Comparison of ENCODE assay signal across 23 mouse cellular contexts in the genomic region with DNA sequence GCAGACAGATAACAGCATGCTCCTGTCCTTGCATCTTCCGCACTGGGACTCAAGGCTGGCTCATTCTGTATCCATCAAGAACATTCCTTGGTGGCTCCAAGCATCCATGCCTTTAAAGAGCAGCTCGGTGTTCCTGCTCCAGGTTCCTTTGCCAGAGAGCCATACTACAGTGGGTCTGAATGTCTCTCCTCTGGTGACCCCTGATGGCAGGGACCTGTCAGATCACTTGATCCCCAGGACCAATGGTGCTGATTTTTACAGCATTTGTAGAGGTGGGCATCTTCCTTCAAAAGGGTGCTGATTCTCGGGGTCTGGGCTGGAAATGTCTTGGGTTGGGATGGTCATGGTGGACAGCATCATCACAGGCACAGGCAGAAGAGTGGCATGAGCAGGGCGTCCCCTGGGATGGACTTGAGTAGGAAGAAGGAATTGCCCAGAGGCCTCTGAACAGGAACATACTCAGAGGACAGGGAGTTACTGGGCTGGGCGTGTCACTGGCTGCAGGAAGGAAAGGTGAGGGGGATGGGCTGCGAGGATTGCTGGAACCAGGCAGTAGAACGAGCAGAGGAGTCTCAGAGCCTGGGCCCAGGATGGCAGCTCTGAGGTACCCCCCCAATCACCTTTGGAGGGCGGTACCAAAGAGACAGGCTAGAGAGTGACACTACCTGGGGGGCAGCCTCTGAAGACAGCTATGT. TPM values are rescaled to one million over a fixed set of nuclear protein-coding genes. Genes with fewer than 3 reads are reported as not detected.
DNase-seq lines count a peak whose midpoint lies in the region; ATAC-seq and TF ChIP-seq lines count a peak whose summit lies in the region.
"Had no signal": no experiment of that assay in that cellular context is flagged by ENCODE, and none has a peak within 500 bp of the region (broad histone marks: within the 10 kb centered on the region; RNA-seq: fewer than 3 reads in every experiment).

No protein-coding gene starts in this region.

- H3K4me1 ChIP-seq in heart, embryonic 11.5 days (ENCODE audit: control insufficient read depth, insufficient read depth, low read length), result no peaks in the 10 kb centered on the region
- 0 out of 2 replicates have a peak, but pooled peaks cover 3% of the 10 kb centered on the region for H3K4me1 ChIP-seq in lung, postnatal 0 days (ENCODE audit: insufficient read depth, low read depth, low read length)
- no peaks in the 10 kb centered on the region for H3K4me1 ChIP-seq in CH12.LX (ENCODE audit: control insufficient read depth in 1 of 2, insufficient read depth in 2 of 2)
- peaks cover 13% of the 10 kb centered on the region for H3K4me1 ChIP-seq in intestine, embryonic 15.5 days (replicated peaks)
- H3K4me1 ChIP-seq: liver, embryonic 15.5 days had no signal

- no peak for ATAC-seq in heart, embryonic 11.5 days (replicated peaks; ENCODE audit: insufficient number of reproducible peaks, low FRiP score, low TSS enrichment)
- ATAC-seq in lung, postnatal 0 days, result no peak
- peak; percentile 29; the same call in 1 of the 2 replicates for ATAC-seq in intestine, embryonic 15.5 days
- ATAC-seq: forebrain, embryonic 14.5 days; midbrain, embryonic 16.5 days had no signal

- WGBS in heart, embryonic 11.5 days (ENCODE audit: insufficient replicate concordance), result 43% methylated on average over 8 of the region's 8 CpGs
- 46% methylated on average over 8 of the region's 8 CpGs for WGBS in lung, postnatal 0 days
- WGBS in intestine, embryonic 15.5 days, result 53% methylated on average over 8 of the region's 8 CpGs

- no peak for TF ChIP-seq EP300 in lung, postnatal 0 days (IDR thresholded peaks at IDR 0.05)
- no peak for TF ChIP-seq EP300 in CH12.LX (IDR thresholded peaks at IDR 0.05; ENCODE audit: low read length)

- dilution Hi-C loops in CH12.LX (cut with MboI; ENCODE audit: extremely low pct_ligation_motif_present, extremely low pct_unique_long_range_greater_than_20kb, low sequenced_read_pairs), result no loop called here

- no peaks in the 10 kb centered on the region for H3K36me3 ChIP-seq in heart, embryonic 11.5 days (ENCODE audit: control insufficient read depth, insufficient read depth, low read length)
- H3K36me3 ChIP-seq in lung, postnatal 0 days (ENCODE audit: insufficient read depth, low read length), result no peaks in the 10 kb centered on the region
- H3K36me3 ChIP-seq in CH12.LX (replicated peaks in 1 of 2; ENCODE audit: control insufficient read depth in 1 of 2, insufficient read depth in 1 of 2, low read length in 1 of 2), result no peaks in the 10 kb centered on the region
- no peaks in the 10 kb centered on the region for H3K36me3 ChIP-seq in intestine, embryonic 15.5 days
- H3K36me3 ChIP-seq: hindbrain, embryonic 13.5 days; limb, embryonic 13.5 days; liver, embryonic 15.5 days; neural tube, embryonic 12.5 days had no signal

- no peak overlapping the region for H3K4me2 ChIP-seq in heart, embryonic 11.5 days
- H3K4me2 ChIP-seq in lung, postnatal 0 days (replicated peaks; ENCODE audit: low read depth, low read length), result no peak overlapping the region
- H3K4me2 ChIP-seq in CH12.LX (ENCODE audit: insufficient read depth, low read depth, poor library complexity, severe bottlenecking), result no peak overlapping the region
- no peak overlapping the region for H3K4me2 ChIP-seq in intestine, embryonic 15.5 days (replicated peaks)
- H3K4me2 ChIP-seq: hindbrain, embryonic 13.5 days; limb, embryonic 13.5 days; liver, embryonic 15.5 days; neural tube, embryonic 12.5 days had no signal

- peak; percentile 53 for TF ChIP-seq CTCF in lung, postnatal 0 days (IDR thresholded peaks at IDR 0.05)
- TF ChIP-seq CTCF in CH12.LX (conservative IDR thresholded peaks at IDR 0.05 in 1 of 2, IDR thresholded peaks at IDR 0.05 in 1 of 2; ENCODE audit: low read depth in 2 of 2, low read length in 2 of 2), result peak in 1 of 2 experiments; percentile 57; a peak in 2 of 4 replicates

- TF ChIP-seq RAD21 in CH12.LX (IDR thresholded peaks at IDR 0.05; ENCODE audit: low read depth, low read length), result peak; percentile 60

- no peaks in the 10 kb centered on the region for H3K79me2 ChIP-seq in CH12.LX (replicated peaks; ENCODE audit: control insufficient read depth, extremely low read depth, insufficient read depth, poor library complexity, severe bottlenecking)

- H3K9me3 ChIP-seq in heart, embryonic 11.5 days (replicated peaks; ENCODE audit: control insufficient read depth, low read length), result 0 out of 2 replicates have a peak, but pooled peaks cover 4% of the 10 kb centered on the region
- no peaks in the 10 kb centered on the region for H3K9me3 ChIP-seq in lung, postnatal 0 days (ENCODE audit: low read length)
- H3K9me3 ChIP-seq in CH12.LX (replicated peaks; ENCODE audit: low read length), result peaks cover 2% of the 10 kb centered on the region
- H3K9me3 ChIP-seq in intestine, embryonic 15.5 days, result no peaks in the 10 kb centered on the region
- H3K9me3 ChIP-seq: liver, embryonic 15.5 days had no signal

- H3K27me3 ChIP-seq in heart, embryonic 11.5 days (ENCODE audit: control insufficient read depth, insufficient read depth, low read length), result no peaks in the 10 kb centered on the region
- no peaks in the 10 kb centered on the region for H3K27me3 ChIP-seq in lung, postnatal 0 days (replicated peaks; ENCODE audit: insufficient read depth, low read length)
- H3K27me3 ChIP-seq in CH12.LX (replicated peaks), result peaks cover 60% of the 10 kb centered on the region
- H3K27me3 ChIP-seq in intestine, embryonic 15.5 days (replicated peaks), result no peaks in the 10 kb centered on the region
- H3K27me3 ChIP-seq: limb, embryonic 13.5 days; neural tube, embryonic 12.5 days had no signal

- in situ Hi-C loops in CH12.LX (cut with MboI; ENCODE audit: low pct_ligation_motif_present, low pct_unique_long_range_greater_than_20kb, low sequenced_read_pairs), result no loop called here

- H3K9ac ChIP-seq in heart, embryonic 11.5 days (ENCODE audit: low read depth, low read length), result no peak overlapping the region
- no peak overlapping the region for H3K9ac ChIP-seq in lung, postnatal 0 days (replicated peaks; ENCODE audit: low read depth)
- H3K9ac ChIP-seq in CH12.LX (ENCODE audit: insufficient read depth, low read depth), result no peak overlapping the region
- no peak overlapping the region for H3K9ac ChIP-seq in intestine, embryonic 15.5 days
- H3K9ac ChIP-seq: hindbrain, embryonic 13.5 days; limb, embryonic 13.5 days; liver, embryonic 15.5 days; neural tube, embryonic 12.5 days had no signal

- H3K27ac ChIP-seq in heart, embryonic 11.5 days (ENCODE audit: low read depth, low read length), result no peak overlapping the region
- H3K27ac ChIP-seq in lung, postnatal 0 days (ENCODE audit: low read length), result no peak overlapping the region
- H3K27ac ChIP-seq in CH12.LX (ENCODE audit: insufficient read depth, low read depth), result no peak overlapping the region
- no peak overlapping the region for H3K27ac ChIP-seq in intestine, embryonic 15.5 days
- H3K27ac ChIP-seq: hindbrain, embryonic 13.5 days; limb, embryonic 13.5 days; liver, embryonic 15.5 days; neural tube, embryonic 12.5 days had no signal

- TF ChIP-seq POLR2A in CH12.LX (IDR thresholded peaks at IDR 0.05; ENCODE audit: low read depth, low read length), result no peak

- H3K4me3 ChIP-seq in heart, embryonic 11.5 days (ENCODE audit: low read depth, low read length), result no peak overlapping the region
- no peak overlapping the region for H3K4me3 ChIP-seq in lung, postnatal 0 days (ENCODE audit: low read depth, low read length)
- H3K4me3 ChIP-seq in CH12.LX (replicated peaks in 1 of 3; ENCODE audit: low read depth in 2 of 3, low read length in 2 of 3, poor library complexity in 1 of 3), result no peak overlapping the region
- no peak overlapping the region for H3K4me3 ChIP-seq in intestine, embryonic 15.5 days (replicated peaks)
- H3K4me3 ChIP-seq: erythroblast, embryonic 14.5 days; hindbrain, embryonic 13.5 days; limb, embryonic 13.5 days; liver, embryonic 15.5 days; neural tube, embryonic 12.5 days had no signal

- peak; percentile 26 for DNase-seq in heart, postnatal 4 days
- DNase-seq in lung, postnatal 0 days (ENCODE audit: low spot score), result no peak
- no peak for DNase-seq in lung, postnatal 4 days
- DNase-seq in CH12.LX (ENCODE audit: extremely low read depth), result no peak
- DNase-seq in spleen, postnatal 36 days (ENCODE audit: low spot score in 2 of 2), result no peak
- DNase-seq in neural tube, embryonic 10.5 days (ENCODE audit: extremely low spot score, low spot score), result no peak
- DNase-seq: adrenal gland, postnatal 10 days; B cell, adult 2 months; cerebellum, adult 8-10 months; kidney, adult 11 months; kidney, postnatal 25 days had no signal

TF ChIP-seq in CH12.LX, 34 proteins besides CTCF, POLR2A, EP300 and RAD21:
- no peak for TF ChIP-seq MEF2A (IDR thresholded peaks at IDR 0.05; ENCODE audit: borderline replicate concordance, low read depth, low read length)
- TF ChIP-seq SMC3 (IDR thresholded peaks at IDR 0.05; ENCODE audit: low read depth, low read length), result peak; percentile 51

RNA-seq across cellular contexts. Expression of gene Grhl3, which starts 18.3 kb away (rescaled TPM):
- total RNA-seq in heart, postnatal 4 days (2021), result 1 to 10 TPM; 1.0 to 1.2 TPM
- polyA plus RNA-seq in heart, embryonic 11.5 days (2014; fragmentation: Nextera tagmentation; extraction: Ambion mirVana), result 5.5 and 6.5 TPM in 2 replicates
- 1.2 and 1.5 TPM in 2 replicates for polyA plus RNA-seq in lung, postnatal 0 days (2015; fragmentation: Nextera tagmentation; extraction: Ambion mirVana)
- total RNA-seq in CH12.LX (2012; rRNA removed) (not detected in 2 replicates), CH12.LX (2014; rRNA removed) (not detected in 2 replicates)
- not detected in 2 replicates for polyA plus RNA-seq in CH12.LX (2012; ENCODE audit: insufficient read length, low read depth)
- polyA plus RNA-seq in intestine, embryonic 15.5 days (2015; fragmentation: Nextera tagmentation; extraction: Ambion mirVana), result 4.3 and 4.4 TPM in 2 replicates
- total RNA-seq: common myeloid progenitor, adult 5-6 weeks; megakaryocyte, adult 5-6 weeks had no signal
- polyA plus RNA-seq: erythroblast, embryonic 14.5 days; gonadal fat pad, adult 2 months had no signal
